Mouse (Mus musculus) embryonic fibroblast, embryonic 13.5 days (primary cell): ENCODE measurements around the gene Slc16a10. TPM values are rescaled to one million over a fixed set of nuclear protein-coding genes. Genes with fewer than 3 reads are reported as not detected.

Experiments
- H3K27ac ChIP-seq: 2 replicates; pipeline ENCODE4 v1.5.1; 2012; ENCODE audit warnings: low read length, control low read depth, inconsistent platforms; ENCODE audit not compliant: insufficient read depth
- H3K4me1 ChIP-seq: 2 replicates; pipeline ENCODE4 v1.6.1; 2011; ENCODE audit warnings: low read length; ENCODE audit not compliant: control insufficient read depth, insufficient read depth
- H3K4me3 ChIP-seq: 2 replicates; pipeline ENCODE4 v1.5.1; 2011; ENCODE audit warnings: mild to moderate bottlenecking, control low read depth, low read length; ENCODE audit not compliant: insufficient read depth
- CTCF ChIP-seq: IDR thresholded peaks from 2 replicates; pipeline ENCODE4 v1.5.1; 2011; ENCODE audit warnings: mild to moderate bottlenecking, control low read depth, low read length, moderate library complexity, borderline replicate concordance; ENCODE audit not compliant: insufficient read depth
- POLR2A ChIP-seq: IDR thresholded peaks from 2 replicates; pipeline ENCODE4 v1.6.1; 2011; ENCODE audit warnings: low read depth, mild to moderate bottlenecking, control low read depth, low read length, moderate library complexity
- polyA plus RNA-seq: library from polyadenylated mRNA; stranded (reverse); fragments of >200 nt; gene quantifications from 2 replicates; pipeline ENCODE4 v1.2.4, GENCODE M21; 2011; ENCODE audit warnings: low read depth; ENCODE audit not compliant: missing spikeins, insufficient read length

Slc16a10 gene
- polyA plus RNA-seq, result 1.6 and 1.8 TPM in 2 replicates

GRCm38 (mm10) chr10:40141864-40142523 is at the start of gene Slc16a10:
Gene Slc16a10, minus strand, starts transcription at chr10:40142258.
- H3K27ac ChIP-seq, result no peak within 1 kb of the TSS
- H3K4me1 ChIP-seq, result no peaks in the 10 kb centered on the region
- TF ChIP-seq POLR2A (peak; percentile 77), CTCF (no peak)
- H3K4me3 ChIP-seq, result peak within 1 kb of the TSS; percentile 46

DNA sequence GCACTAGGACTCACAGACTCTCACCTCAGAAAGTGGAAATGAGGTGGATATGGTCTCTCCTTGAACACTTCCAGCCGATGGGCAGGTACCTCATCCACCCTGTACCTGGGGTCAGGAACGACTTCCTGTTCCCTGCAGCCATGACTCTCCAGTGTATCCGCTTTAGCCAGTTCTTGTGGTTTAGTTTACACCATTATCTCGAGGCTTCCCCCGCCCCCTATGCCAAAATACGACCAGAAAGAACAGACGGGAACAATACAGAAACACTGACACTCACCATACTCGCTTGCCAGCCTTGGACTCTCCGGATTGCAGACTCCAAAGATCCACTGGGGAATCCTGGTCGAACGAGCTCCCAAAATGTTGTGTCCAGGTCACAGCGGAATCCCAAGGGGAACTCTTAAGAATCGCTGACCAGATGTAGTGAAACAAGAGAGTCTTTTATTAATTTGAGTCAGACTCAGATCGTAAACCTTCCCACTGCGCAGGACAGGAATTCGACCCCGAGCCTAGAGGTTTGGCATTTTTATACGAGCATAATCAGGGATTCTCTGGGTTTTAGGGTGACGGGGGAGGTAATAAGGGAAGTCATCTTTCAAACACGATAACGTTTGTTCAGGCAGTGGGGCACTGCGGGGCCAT is 49.4 kb upstream of the Slc16a10 start:
- H3K4me1 ChIP-seq, result 0 out of 2 replicates have a peak, but pooled peaks cover 2% of the 10 kb centered on the region

DNA sequence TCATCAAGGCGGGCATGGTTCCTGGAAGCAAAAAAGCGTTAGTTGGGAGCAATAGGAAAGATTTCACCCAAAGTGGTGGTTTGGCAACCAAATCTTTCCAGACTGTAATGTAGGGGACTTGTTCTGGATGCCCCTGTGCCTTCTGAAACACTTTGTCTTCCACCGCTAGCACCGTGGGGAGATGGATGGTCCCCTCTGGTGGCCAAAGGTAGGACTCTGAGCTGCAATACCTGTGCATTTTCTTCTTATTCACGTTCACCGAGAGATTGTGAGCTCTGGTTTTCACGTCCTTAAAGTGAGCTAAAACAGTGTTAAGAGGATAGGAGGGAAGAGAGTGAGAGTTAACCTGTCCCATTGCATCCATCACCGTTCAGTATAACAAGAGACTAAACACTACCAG is 48.8 kb upstream of the Slc16a10 start:
- no peak for TF ChIP-seq POLR2A
- TF ChIP-seq CTCF, result no peak
- H3K27ac ChIP-seq, result no peak overlapping the region
- H3K4me1 ChIP-seq, result 0 out of 2 replicates have a peak, but pooled peaks cover 2% of the 10 kb centered on the region
- no peak overlapping the region for H3K4me3 ChIP-seq

More for the DNA sequence above, 49.4 kb upstream of the Slc16a10 start:
- TF ChIP-seq POLR2A (no peak), CTCF (no peak)
- Histone ChIP-seq H3K4me3 (peak overlapping the region; percentile 19), H3K27ac (no peak overlapping the region)

GRCm38 (mm10) chr10:40189689-40190088 is 47.6 kb upstream of the Slc16a10 start:
- H3K4me1 ChIP-seq, result 0 out of 2 replicates have a peak, but pooled peaks cover 2% of the 10 kb centered on the region
- TF ChIP-seq POLR2A (no peak), CTCF (no peak)
- H3K27ac ChIP-seq, result no peak overlapping the region
- no peak overlapping the region for H3K4me3 ChIP-seq

GRCm38 (mm10) chr10:40188831-40189230 is 46.8 kb upstream of the Slc16a10 start:
- no peak overlapping the region for H3K4me3 ChIP-seq
- H3K4me1 ChIP-seq, result 0 out of 2 replicates have a peak, but pooled peaks cover 2% of the 10 kb centered on the region
- TF ChIP-seq CTCF (no peak), POLR2A (no peak)
- H3K27ac ChIP-seq, result no peak overlapping the region

DNA sequence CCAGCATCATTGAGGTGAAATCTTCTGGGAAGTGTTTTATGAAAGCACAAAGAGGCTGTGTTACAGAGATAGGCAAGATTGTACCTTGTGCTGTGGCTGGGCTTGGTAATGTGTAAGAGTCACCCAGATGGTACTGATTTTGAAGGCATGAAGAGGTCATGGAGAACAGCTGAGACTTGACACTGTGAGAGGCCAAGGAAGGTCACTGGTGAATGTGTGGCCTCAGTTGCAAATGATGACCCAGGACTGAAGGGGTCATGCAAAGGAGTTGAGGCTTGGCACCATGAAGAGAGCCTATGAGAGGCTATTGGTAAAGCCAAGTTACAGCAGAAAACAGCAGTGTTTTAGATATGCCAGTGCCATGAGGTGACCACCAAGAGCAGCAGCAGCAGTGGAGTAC is 43.9 kb upstream of the Slc16a10 start:
- TF ChIP-seq CTCF (no peak), POLR2A (no peak)
- no peaks in the 10 kb centered on the region for H3K4me1 ChIP-seq
- no peak overlapping the region for H3K4me3 ChIP-seq
- no peak overlapping the region for H3K27ac ChIP-seq

GRCm38 (mm10) chr10:40180011-40180410 is 38.0 kb upstream of the Slc16a10 start:
- no peak overlapping the region for H3K4me3 ChIP-seq
- H3K27ac ChIP-seq, result no peak overlapping the region
- TF ChIP-seq CTCF (no peak), POLR2A (no peak)
- no peaks in the 10 kb centered on the region for H3K4me1 ChIP-seq

GRCm38 (mm10) chr10:40179142-40179541 is 37.1 kb upstream of the Slc16a10 start:
- TF ChIP-seq POLR2A (no peak), CTCF (no peak)
- no peak overlapping the region for H3K4me3 ChIP-seq
- H3K27ac ChIP-seq, result no peak overlapping the region
- H3K4me1 ChIP-seq, result no peaks in the 10 kb centered on the region

GRCm38 (mm10) chr10:40177323-40177962 is 35.4 kb upstream of the Slc16a10 start:
- H3K4me3 ChIP-seq, result no peak overlapping the region
- no peaks in the 10 kb centered on the region for H3K4me1 ChIP-seq
- H3K27ac ChIP-seq, result no peak overlapping the region
- no peak for TF ChIP-seq CTCF
- TF ChIP-seq POLR2A, result no peak
